ENCODE assay signal across 25 mouse cellular contexts in the genomic region with DNA sequence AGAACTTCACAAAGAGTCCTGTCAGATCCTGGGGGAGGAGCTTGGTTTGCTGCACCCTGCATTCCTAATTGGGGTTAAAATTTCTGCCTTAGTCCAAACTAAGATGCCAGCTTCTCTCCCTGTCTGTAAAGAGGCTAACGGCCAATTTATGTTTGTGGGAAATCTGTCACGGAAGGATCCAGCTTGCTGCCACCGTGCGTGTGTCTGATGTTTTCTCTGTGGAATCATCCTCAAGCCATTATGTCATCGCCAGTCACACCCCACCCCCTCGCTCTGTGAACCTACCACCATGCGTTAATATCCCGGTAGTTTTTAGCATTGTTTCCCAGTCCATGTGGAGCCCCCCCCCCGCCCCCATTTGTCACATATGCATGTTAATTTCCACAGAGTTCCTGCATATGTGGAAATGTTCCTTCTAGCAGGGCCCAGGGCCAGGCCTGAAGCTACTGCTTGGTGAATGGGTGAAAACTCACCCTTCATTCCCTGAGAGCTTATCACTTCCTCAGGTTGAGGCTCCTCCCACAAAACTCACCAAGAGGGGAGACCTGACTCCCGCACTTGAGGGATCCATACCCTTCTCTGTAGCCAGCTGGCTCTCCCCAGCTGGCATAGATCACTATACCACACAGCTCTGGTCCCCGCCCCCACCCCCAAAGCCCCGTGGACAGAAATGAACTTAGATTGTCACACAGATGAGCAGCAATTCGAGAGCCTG.
DNase-seq lines count a peak whose midpoint lies in the region; ATAC-seq lines count a peak whose summit lies in the region.
"Had no signal": no experiment of that assay in that cellular context is flagged by ENCODE, and none has a peak within 500 bp of the region (broad histone marks: within the 10 kb centered on the region; RNA-seq: fewer than 3 reads in every experiment).

No protein-coding gene starts in this region.

- H3K9ac ChIP-seq in heart, embryonic 12.5 days: no peak overlapping the region
- no peak overlapping the region for H3K9ac ChIP-seq in heart, embryonic 11.5 days (ENCODE audit: low read depth, low read length)
- no peak overlapping the region for H3K9ac ChIP-seq in kidney, embryonic 16.5 days (replicated peaks; ENCODE audit: low read length)
- H3K9ac ChIP-seq: forebrain, postnatal 0 days; hindbrain, embryonic 15.5 days; limb, embryonic 15.5 days; liver, embryonic 13.5 days; midbrain, embryonic 13.5 days had no signal

- no peaks in the 10 kb centered on the region for H3K27me3 ChIP-seq in heart, embryonic 12.5 days (replicated peaks)
- no peaks in the 10 kb centered on the region for H3K27me3 ChIP-seq in heart, embryonic 11.5 days (ENCODE audit: control insufficient read depth, insufficient read depth, low read length)
- no peaks in the 10 kb centered on the region for H3K27me3 ChIP-seq in kidney, embryonic 16.5 days (ENCODE audit: insufficient read depth, low read length)
- H3K27me3 ChIP-seq: hindbrain, embryonic 15.5 days; limb, embryonic 15.5 days; liver, embryonic 13.5 days; megakaryocyte, embryonic 14.5 days; midbrain, embryonic 13.5 days had no signal

- no peak overlapping the region for H3K4me2 ChIP-seq in heart, embryonic 12.5 days
- no peak overlapping the region for H3K4me2 ChIP-seq in heart, embryonic 11.5 days
- no peak overlapping the region for H3K4me2 ChIP-seq in kidney, embryonic 16.5 days (replicated peaks; ENCODE audit: low read depth, low read length)
- H3K4me2 ChIP-seq: hindbrain, embryonic 15.5 days; limb, embryonic 15.5 days; liver, embryonic 13.5 days; midbrain, embryonic 13.5 days had no signal

- peaks cover 7% of the 10 kb centered on the region; the same call in 1 of the 2 replicates for H3K9me3 ChIP-seq in heart, embryonic 12.5 days (replicated peaks)
- no peaks in the 10 kb centered on the region; the same call in 1 of the 2 replicates for H3K9me3 ChIP-seq in heart, embryonic 11.5 days (replicated peaks; ENCODE audit: control insufficient read depth, low read length)
- H3K9me3 ChIP-seq in kidney, embryonic 16.5 days (ENCODE audit: low read length): no peaks in the 10 kb centered on the region
- H3K9me3 ChIP-seq: hindbrain, embryonic 10.5 days; hindbrain, embryonic 15.5 days; limb, embryonic 10.5 days; limb, embryonic 15.5 days; liver, embryonic 13.5 days had no signal

- peak; percentile 18; the same call in 1 of the 2 replicates for ATAC-seq in heart, embryonic 12.5 days (ENCODE audit: insufficient number of reproducible peaks, low FRiP score)
- no peak for ATAC-seq in heart, embryonic 11.5 days (replicated peaks; ENCODE audit: insufficient number of reproducible peaks, low FRiP score, low TSS enrichment)
- no peak for ATAC-seq in kidney, embryonic 16.5 days (ENCODE audit: low FRiP score, low TSS enrichment)
- ATAC-seq: forebrain, postnatal 0 days; lung, postnatal 0 days; midbrain, embryonic 13.5 days had no signal

- 61% methylated on average over 13 of the region's 13 CpGs for WGBS in heart, embryonic 12.5 days
- 58% methylated on average over 13 of the region's 13 CpGs for WGBS in heart, embryonic 11.5 days (ENCODE audit: insufficient replicate concordance)
- 66% methylated on average over 13 of the region's 13 CpGs for WGBS in kidney, embryonic 16.5 days

- H3K4me1 ChIP-seq in heart, embryonic 12.5 days (replicated peaks): 0 out of 2 replicates have a peak, but pooled peaks cover 4% of the 10 kb centered on the region
- H3K4me1 ChIP-seq in heart, embryonic 11.5 days (ENCODE audit: control insufficient read depth, insufficient read depth, low read length): no peaks in the 10 kb centered on the region
- H3K4me1 ChIP-seq in kidney, embryonic 16.5 days (ENCODE audit: insufficient read depth, low read length): no peaks in the 10 kb centered on the region
- H3K4me1 ChIP-seq: hindbrain, embryonic 15.5 days; limb, embryonic 15.5 days; liver, embryonic 13.5 days; megakaryocyte, embryonic 14.5 days; midbrain, embryonic 13.5 days had no signal

- no peak overlapping the region for H3K27ac ChIP-seq in heart, embryonic 12.5 days (ENCODE audit: poor library complexity, severe bottlenecking)
- no peak overlapping the region for H3K27ac ChIP-seq in heart, embryonic 11.5 days (ENCODE audit: low read depth, low read length)
- no peak overlapping the region for H3K27ac ChIP-seq in kidney, embryonic 16.5 days (ENCODE audit: low read length)
- H3K27ac ChIP-seq: hindbrain, embryonic 10.5 days; hindbrain, embryonic 15.5 days; limb, embryonic 10.5 days; limb, embryonic 15.5 days; liver, embryonic 13.5 days; midbrain, embryonic 13.5 days had no signal

- no peaks in the 10 kb centered on the region for H3K36me3 ChIP-seq in heart, embryonic 12.5 days
- H3K36me3 ChIP-seq in heart, embryonic 11.5 days (ENCODE audit: control insufficient read depth, insufficient read depth, low read length): no peaks in the 10 kb centered on the region
- no peaks in the 10 kb centered on the region for H3K36me3 ChIP-seq in kidney, embryonic 16.5 days (ENCODE audit: insufficient read depth, low read length)
- H3K36me3 ChIP-seq: hindbrain, embryonic 10.5 days; hindbrain, embryonic 15.5 days; limb, embryonic 10.5 days; limb, embryonic 15.5 days; liver, embryonic 13.5 days; midbrain, embryonic 13.5 days had no signal

- no peak overlapping the region for H3K4me3 ChIP-seq in heart, embryonic 12.5 days
- no peak overlapping the region for H3K4me3 ChIP-seq in heart, embryonic 11.5 days (ENCODE audit: low read depth, low read length)
- no peak overlapping the region for H3K4me3 ChIP-seq in kidney, embryonic 16.5 days (ENCODE audit: low read length)
- H3K4me3 ChIP-seq: hindbrain, embryonic 10.5 days; hindbrain, embryonic 15.5 days; limb, embryonic 10.5 days; limb, embryonic 15.5 days; liver, embryonic 13.5 days; megakaryocyte, embryonic 14.5 days; midbrain, embryonic 13.5 days had no signal

- peak; percentile 32 to 36 for DNase-seq in layer of hippocampus, postnatal 14 days (ENCODE audit: low spot score in 2 of 2)
- no peak for DNase-seq in layer of hippocampus, adult 8-10 months (ENCODE audit: low spot score in 2 of 2)
- peak; percentile 6 for DNase-seq in urinary bladder, adult 2 months (ENCODE audit: low spot score)
- no peak for DNase-seq in urinary bladder, postnatal 36 days (ENCODE audit: low spot score in 2 of 2)
- DNase-seq: cerebellum, adult 2 months; cerebellum, postnatal 25 days; forebrain, postnatal 0 days; gastrocnemius, postnatal 10 days; kidney, adult 8-10 months; kidney, postnatal 10 days; liver, embryonic 13.5 days; lung, adult 18-20 months; right cerebral cortex, postnatal 25 days; thymus, adult 18-20 months; thymus, postnatal 4 days had no signal

Comparison
In these comparisons a context has a peak if more than half of its experiments do, and no peak if none do; other contexts are left out.
1. DNase-seq: peak in layer of hippocampus, postnatal 14 days (2 of 2) and urinary bladder, adult 2 months (single experiment); none in layer of hippocampus, adult 8-10 months (0 of 2) and urinary bladder, postnatal 36 days (0 of 2).